Mouse (Mus musculus) kidney, postnatal 36 days (tissue): ENCODE data around the gene Ercc4.

Experiments used
- DNase-seq, 2 experiments: peaks; one replicate each; pipeline ENCODE4 v3.0.0; 2021 to 2022; ENCODE audit warnings: mixed read lengths in 2 of 2

The Ercc4 gene

GRCm38 (mm10) chr16:13147810-13148555, 38.5 kb downstream of the Ercc4 start:
- DNase-seq: no peak

GRCm38 (mm10) chr16:13149950-13150349, 40.5 kb downstream of the Ercc4 start:
- DNase-seq: no peak

- DNase-seq: no peak
Measured at GRCm38 (mm10) chr16:13150790-13151189, 41.3 kb downstream of the Ercc4 start.

- no peak for DNase-seq
Measured at GRCm38 (mm10) chr16:13152475-13152874, 43.0 kb downstream of the Ercc4 start.

- DNase-seq: no peak
Measured at GRCm38 (mm10) chr16:13153215-13153614, 43.7 kb downstream of the Ercc4 start.

- DNase-seq: no peak
Measured at GRCm38 (mm10) chr16:13154352-13154751, 44.9 kb downstream of the Ercc4 start.

GRCm38 (mm10) chr16:13157314-13157713, 47.8 kb downstream of the Ercc4 start:
- DNase-seq: no peak

- peak in 1 of 2 experiments; percentile 19 for DNase-seq
Measured at GRCm38 (mm10) chr16:13158153-13158670, 48.7 kb downstream of the Ercc4 start.

- DNase-seq: peak; percentile 45 to 66
Measured at GRCm38 (mm10) chr16:13158906-13159889, 49.7 kb downstream of the Ercc4 start.

GRCm38 (mm10) chr16:13159927-13160644, 50.6 kb downstream of the Ercc4 start:
- DNase-seq: peak; percentile 90 to 94

- DNase-seq: no peak
Measured at GRCm38 (mm10) chr16:13161516-13161915, 52.0 kb downstream of the Ercc4 start.

- no peak for DNase-seq
Measured at GRCm38 (mm10) chr16:13167731-13168130, 58.2 kb downstream of the Ercc4 start.

GRCm38 (mm10) chr16:13173055-13173742, 63.7 kb downstream of the Ercc4 start:
- no peak for DNase-seq

- DNase-seq: no peak
Measured at GRCm38 (mm10) chr16:13182526-13182925, 73.0 kb downstream of the Ercc4 start.

- DNase-seq: no peak
Measured at GRCm38 (mm10) chr16:13183182-13183742, 73.8 kb downstream of the Ercc4 start.

- DNase-seq: peak in 1 of 2 experiments; percentile 24
Measured at GRCm38 (mm10) chr16:13184381-13184780, 74.9 kb downstream of the Ercc4 start.

- peak; percentile 65 to 71 for DNase-seq
Measured at GRCm38 (mm10) chr16:13189430-13190107, 80.1 kb downstream of the Ercc4 start.

GRCm38 (mm10) chr16:13190471-13190870, 81.0 kb downstream of the Ercc4 start:
- peak; percentile 68 to 86 for DNase-seq

GRCm38 (mm10) chr16:13191166-13191565, 81.7 kb downstream of the Ercc4 start:
- DNase-seq: peak in 1 of 2 experiments; percentile 17

- DNase-seq: no peak
Measured at GRCm38 (mm10) chr16:13193663-13194071, 84.2 kb downstream of the Ercc4 start.

- no peak for DNase-seq
Measured at GRCm38 (mm10) chr16:13194882-13195281, 85.4 kb downstream of the Ercc4 start.
